Mouse (Mus musculus): ENCODE data around the gene Zfp366. TPM values are rescaled to one million over a fixed set of nuclear protein-coding genes. Genes with fewer than 3 reads are reported as not detected.

Zfp366 gene
- polyA plus RNA-seq, 1 experiment from 2014 or later, result 0.45 TPM

Other genes with a start within 250 kb of the Zfp366 start
- gene 1700024P04Rik, start 200.3 kb upstream of the Zfp366 start, polyA plus RNA-seq (2016; fragmentation: Nextera tagmentation; extraction: Ambion mirVana), result not detected in 2 replicates
- gene Ptcd2, start 159.9 kb downstream of the Zfp366 start, polyA plus RNA-seq (2016; fragmentation: Nextera tagmentation; extraction: Ambion mirVana), result 47.6 and 48.0 TPM in 2 replicates
- 49.9 and 52.6 TPM in 2 replicates for gene Mrps27, start 160.0 kb downstream of the Zfp366 start, polyA plus RNA-seq (2016; fragmentation: Nextera tagmentation; extraction: Ambion mirVana)